Mouse (Mus musculus): ENCODE measurements around the gene Disp2. TPM values are rescaled to one million over a fixed set of nuclear protein-coding genes. Genes with fewer than 3 reads are reported as not detected.

Disp2 gene
- polyA plus RNA-seq, 1 experiment from 2014 or later: 0.89 TPM

DNA sequence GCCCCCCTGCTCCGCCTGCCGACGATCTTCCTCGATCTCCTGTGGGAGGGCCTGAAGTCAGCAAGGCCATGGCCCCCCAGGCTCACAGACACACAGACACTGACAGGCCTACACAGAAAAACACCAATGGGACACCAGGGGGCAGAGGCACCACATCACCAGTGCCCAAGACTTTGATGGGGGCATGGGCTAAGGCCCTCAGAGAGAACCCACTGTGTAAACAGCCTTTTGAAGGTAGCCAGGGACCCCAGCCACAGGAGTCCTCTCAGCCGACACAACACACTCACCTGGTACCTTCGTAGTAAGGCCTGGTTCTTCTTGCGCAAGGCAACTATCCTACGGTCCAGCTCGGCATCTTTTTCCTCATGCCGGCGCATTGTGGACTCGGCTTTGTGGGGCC, 18.2 kb upstream of the Disp2 start:
- peak overlapping the region; percentile 91 for H3K27ac ChIP-seq
- 82% methylated on average over 12 of the region's 12 CpGs for WGBS
- peak overlapping the region; percentile 52 for H3K4me2 ChIP-seq
- no peak overlapping the region for H3K4me3 ChIP-seq
- ATAC-seq (ENCODE audit: borderline replicate concordance, extremely low read depth, low FRiP score, low TSS enrichment): no peak
- H3K9me3 ChIP-seq: no peaks in the 10 kb centered on the region
- H3K9ac ChIP-seq: peak overlapping the region; percentile 24; the same call in 1 of the 2 replicates
- no peaks in the 10 kb centered on the region for H3K36me3 ChIP-seq
- H3K27me3 ChIP-seq: no peaks in the 10 kb centered on the region; the same call in 1 of the 2 replicates
- peaks cover 39% of the 10 kb centered on the region for H3K4me1 ChIP-seq

- no peaks in the 10 kb centered on the region for H3K36me3 ChIP-seq
- H3K4me3 ChIP-seq: peak within 1 kb of the TSS; percentile 21
- H3K9me3 ChIP-seq: no peaks in the 10 kb centered on the region
- WGBS: 6% methylated on average over 29 of the region's 29 CpGs
- H3K27me3 ChIP-seq: no peaks in the 10 kb centered on the region; the same call in 1 of the 2 replicates
- ATAC-seq (ENCODE audit: borderline replicate concordance, extremely low read depth, low FRiP score, low TSS enrichment): peak; percentile 85
- H3K27ac ChIP-seq: peak within 1 kb of the TSS; percentile 91
- H3K4me1 ChIP-seq: peaks cover 39% of the 10 kb centered on the region
- peak within 1 kb of the TSS; percentile 31 for H3K9ac ChIP-seq
- peak within 1 kb of the TSS; percentile 52 for H3K4me2 ChIP-seq
Observed at GRCm38 (mm10) chr2:118761906-118762783, 17.4 kb upstream of the Disp2 start, which contains the start of gene Ccdc9b. Ccdc9b (minus strand) TSS chr2:118762661.

DNA sequence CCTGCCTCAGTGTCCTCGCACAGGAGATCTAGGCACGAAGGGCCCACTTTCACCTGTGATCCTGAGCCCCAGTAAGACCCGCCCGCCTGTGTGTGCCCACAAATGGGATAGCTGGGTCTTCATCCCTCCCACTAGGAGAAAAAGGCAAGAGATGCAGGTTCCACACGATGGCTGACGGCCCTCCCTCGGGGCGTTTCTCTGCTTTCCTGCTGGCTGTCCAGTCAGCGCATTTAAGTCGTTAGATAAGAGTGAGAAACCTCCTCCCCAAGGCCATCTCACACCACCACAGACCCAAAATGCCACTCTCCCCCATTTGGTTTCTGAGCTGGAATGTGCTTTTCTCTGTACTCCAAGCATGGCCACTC, 16.8 kb upstream of the Disp2 start:
- Histone ChIP-seq H3K36me3 (no peaks in the 10 kb centered on the region), H3K27ac (peak overlapping the region; percentile 91), H3K4me1 (peaks cover 39% of the 10 kb centered on the region), H3K4me2 (peak overlapping the region; percentile 52), H3K9me3 (no peaks in the 10 kb centered on the region), H3K27me3 (no peaks in the 10 kb centered on the region; the same call in 1 of the 2 replicates), H3K4me3 (peak overlapping the region; percentile 21), H3K9ac (peak overlapping the region; percentile 31; the same call in 1 of the 2 replicates)
- ATAC-seq (ENCODE audit: borderline replicate concordance, extremely low read depth, low FRiP score, low TSS enrichment): no peak
- WGBS: 3% methylated on average over 10 of the region's 10 CpGs

DNA sequence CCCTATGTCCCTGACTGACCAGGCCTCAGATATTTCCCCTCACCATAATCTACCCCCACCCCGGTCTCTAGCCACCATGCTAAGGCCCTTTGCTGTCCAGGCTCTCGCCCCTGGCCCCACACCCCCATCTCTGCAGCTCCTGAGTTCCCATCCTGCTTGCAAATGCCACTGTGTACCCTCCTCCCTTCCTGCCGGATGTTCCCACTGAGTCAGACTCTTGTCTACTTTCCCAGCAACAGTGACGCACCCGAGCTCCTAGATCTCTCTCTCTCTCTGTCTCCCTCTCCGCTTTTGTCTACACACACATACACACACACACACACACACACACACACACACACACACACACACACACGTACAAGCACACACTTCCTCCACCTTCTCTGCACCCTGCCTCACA, 16.1 kb upstream of the Disp2 start:
- Histone ChIP-seq H3K4me3 (no peak overlapping the region), H3K4me2 (no peak overlapping the region), H3K27me3 (no peaks in the 10 kb centered on the region; the same call in 1 of the 2 replicates), H3K4me1 (peaks cover 39% of the 10 kb centered on the region), H3K36me3 (no peaks in the 10 kb centered on the region), H3K9me3 (no peaks in the 10 kb centered on the region), H3K27ac (peak overlapping the region; percentile 91), H3K9ac (no peak overlapping the region)
- no peak for ATAC-seq (ENCODE audit: borderline replicate concordance, extremely low read depth, low FRiP score, low TSS enrichment)
- WGBS: 58% methylated on average over 7 of the region's 7 CpGs

GRCm38 (mm10) chr2:118764094-118764831, 15.3 kb upstream of the Disp2 start:
- H3K36me3 ChIP-seq: no peaks in the 10 kb centered on the region
- H3K27ac ChIP-seq: peak overlapping the region; percentile 91; the same call in 1 of the 2 replicates
- WGBS: 19% methylated on average over 11 of the region's 11 CpGs
- H3K27me3 ChIP-seq: no peaks in the 10 kb centered on the region; the same call in 1 of the 2 replicates
- ATAC-seq (ENCODE audit: borderline replicate concordance, extremely low read depth, low FRiP score, low TSS enrichment): no peak
- H3K9ac ChIP-seq: no peak overlapping the region
- 0 out of 2 replicates have a peak overlapping the region, but pooled peaks have one; percentile 6 for H3K4me2 ChIP-seq
- no peak overlapping the region for H3K4me3 ChIP-seq
- no peaks in the 10 kb centered on the region for H3K9me3 ChIP-seq
- peaks cover 39% of the 10 kb centered on the region for H3K4me1 ChIP-seq

DNA sequence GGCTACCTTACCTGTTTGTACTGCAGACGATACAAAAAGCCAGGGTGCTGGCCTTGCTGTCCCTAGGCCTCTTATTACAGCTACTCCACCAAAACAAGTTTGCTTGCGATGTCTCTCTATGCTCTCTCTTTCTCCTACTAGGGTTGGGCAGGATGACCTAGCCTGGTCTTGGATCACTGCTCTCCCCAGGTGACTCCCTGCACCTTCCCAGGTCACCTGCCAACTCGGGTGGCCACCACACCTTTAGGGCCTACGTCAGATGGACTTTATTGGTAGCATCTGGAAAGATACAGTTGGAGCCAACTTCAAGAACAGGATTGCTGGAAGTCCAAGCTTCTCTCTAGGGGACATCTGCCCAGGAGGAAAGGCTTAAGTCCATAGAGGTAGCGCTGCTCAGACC, 14.6 kb upstream of the Disp2 start:
- Histone ChIP-seq H3K4me3 (no peak overlapping the region), H3K36me3 (no peaks in the 10 kb centered on the region), H3K27ac (no peak overlapping the region), H3K9ac (no peak overlapping the region), H3K9me3 (no peaks in the 10 kb centered on the region), H3K27me3 (no peaks in the 10 kb centered on the region; the same call in 1 of the 2 replicates), H3K4me1 (peaks cover 39% of the 10 kb centered on the region), H3K4me2 (no peak overlapping the region)
- ATAC-seq (ENCODE audit: borderline replicate concordance, extremely low read depth, low FRiP score, low TSS enrichment): no peak
- 84% methylated on average over 5 of the region's 5 CpGs for WGBS

DNA sequence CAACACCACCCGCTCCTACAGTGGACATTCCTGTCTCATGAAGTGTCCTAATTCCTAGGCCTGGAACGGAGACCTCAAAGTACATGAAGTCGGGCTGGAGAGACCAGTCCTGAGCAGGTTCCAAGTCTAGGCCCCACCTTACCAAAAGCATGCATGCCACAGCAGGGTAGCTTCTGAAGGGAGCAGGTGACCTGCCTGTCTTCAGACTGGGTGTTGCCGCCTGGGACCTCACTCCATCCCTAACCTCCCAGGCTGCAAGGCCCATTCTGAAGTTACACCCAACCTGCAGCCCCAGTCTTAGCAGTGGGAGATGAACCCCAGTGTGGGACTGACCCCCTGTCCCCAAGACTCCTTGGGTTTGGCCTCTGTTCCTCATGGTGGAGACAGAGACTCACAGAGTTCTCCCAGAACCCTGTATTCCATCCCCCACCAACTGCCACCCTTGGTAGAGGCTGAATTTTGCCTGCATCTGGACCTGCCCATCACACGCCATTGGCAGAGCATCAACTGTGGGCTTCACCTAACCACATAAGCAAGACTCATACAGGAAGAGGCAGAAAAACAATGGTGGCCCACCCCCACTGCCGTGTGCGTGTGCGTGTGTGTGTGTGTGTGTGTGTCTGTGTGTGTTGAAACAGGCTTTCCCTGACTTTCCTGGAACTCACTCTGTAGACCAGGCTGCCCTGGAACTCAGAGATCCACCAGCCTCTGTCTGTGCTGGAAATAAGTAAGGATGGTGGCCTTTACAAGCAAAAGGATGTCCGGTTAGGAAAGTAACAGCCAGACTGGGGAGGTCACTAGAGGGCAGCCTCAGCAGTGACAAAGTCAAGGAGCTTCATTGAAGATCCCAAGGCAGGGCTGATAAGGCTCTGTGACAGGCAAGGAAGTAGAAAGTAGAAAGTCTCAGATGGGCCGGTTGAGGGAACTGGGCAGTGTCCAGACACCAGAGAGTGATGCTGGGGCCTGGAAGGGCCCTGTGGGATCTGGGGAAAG, 13.2 kb upstream of the Disp2 start:
- H3K9me3 ChIP-seq: no peaks in the 10 kb centered on the region
- no peak overlapping the region for H3K4me3 ChIP-seq
- peaks cover 30% of the 10 kb centered on the region for H3K4me1 ChIP-seq
- no peaks in the 10 kb centered on the region for H3K36me3 ChIP-seq
- no peak for ATAC-seq (ENCODE audit: borderline replicate concordance, extremely low read depth, low FRiP score, low TSS enrichment)
- no peak overlapping the region for H3K9ac ChIP-seq
- no peak overlapping the region for H3K4me2 ChIP-seq
- no peaks in the 10 kb centered on the region; the same call in 1 of the 2 replicates for H3K27me3 ChIP-seq
- 60% methylated on average over 10 of the region's 10 CpGs for WGBS
- H3K27ac ChIP-seq: no peak overlapping the region

DNA sequence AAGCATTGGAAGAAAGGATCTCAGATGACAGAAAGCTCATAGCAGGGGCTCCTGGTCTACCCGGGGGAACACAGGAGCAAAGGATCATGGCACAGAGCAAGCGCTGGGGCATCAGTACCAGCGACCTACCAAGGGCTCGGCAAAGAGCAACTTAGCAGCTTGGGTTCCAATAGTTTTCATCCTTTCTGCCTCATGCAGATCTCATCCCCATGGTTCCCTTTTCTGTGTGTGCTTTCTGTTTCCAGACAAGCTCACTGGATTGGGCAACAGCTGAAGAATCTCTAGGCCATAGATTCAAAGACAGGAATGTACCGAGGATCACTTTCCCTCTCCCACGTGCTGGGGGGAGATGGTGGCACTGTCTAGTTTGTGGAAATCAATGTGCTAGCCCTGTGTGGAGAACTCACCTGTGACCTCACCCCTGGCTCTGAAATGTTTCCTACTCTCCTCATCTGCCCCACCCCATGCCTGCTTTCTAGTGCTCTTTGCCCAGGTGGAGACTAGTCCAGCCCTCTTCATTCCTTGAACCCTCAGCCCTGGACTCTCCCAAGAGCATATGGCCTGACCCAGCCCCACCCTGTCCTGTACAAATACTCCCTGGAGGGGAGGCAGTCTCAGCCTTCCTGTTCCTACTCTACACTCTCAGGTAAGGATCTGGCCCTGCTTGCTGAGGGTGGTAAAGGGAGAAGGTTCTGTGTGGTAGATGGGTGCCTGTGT, 7.2 kb upstream of the Disp2 start, which contains the start of gene Phgr1:
Gene Phgr1, plus strand, starts transcription at position 612 of the 717 bp plus-strand sequence.
- Histone ChIP-seq H3K4me1 (peaks cover 18% of the 10 kb centered on the region), H3K4me2 (no peak within 1 kb of the TSS), H3K9ac (no peak within 1 kb of the TSS), H3K36me3 (no peaks in the 10 kb centered on the region), H3K4me3 (no peak within 1 kb of the TSS), H3K9me3 (no peaks in the 10 kb centered on the region), H3K27me3 (no peaks in the 10 kb centered on the region), H3K27ac (no peak within 1 kb of the TSS)
- no peak; the same call in 1 of the 2 replicates for ATAC-seq (ENCODE audit: borderline replicate concordance, extremely low read depth, low FRiP score, low TSS enrichment)
- 70% methylated on average over 6 of the region's 6 CpGs for WGBS

- 59% methylated on average over 2 of the region's 2 CpGs for WGBS
Observed at GRCm38 (mm10) chr2:118774536-118774935, 5.0 kb upstream of the Disp2 start.

DNA sequence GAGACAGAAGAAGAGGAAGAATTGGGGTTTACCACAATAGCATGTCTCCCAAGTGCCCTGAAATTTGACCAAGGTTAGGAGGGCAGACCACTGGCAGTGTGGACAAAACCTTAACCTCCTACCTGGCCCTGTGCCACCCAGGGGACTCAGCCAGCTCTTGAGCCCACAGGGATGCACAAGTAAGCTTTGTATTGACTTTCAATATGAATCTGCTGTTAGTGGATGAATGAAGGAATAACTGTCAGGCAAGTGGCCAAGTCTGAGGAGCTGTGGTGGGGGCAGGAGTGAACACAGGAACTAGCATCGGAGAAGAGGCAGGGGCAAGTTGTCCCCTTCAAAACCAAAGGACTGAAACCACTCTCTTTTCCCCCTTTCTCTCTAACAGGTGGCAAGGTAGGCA, 4.1 kb upstream of the Disp2 start:
- 23% methylated on average over 1 of the region's 1 CpGs for WGBS
- no peak for ATAC-seq (ENCODE audit: borderline replicate concordance, extremely low read depth, low FRiP score, low TSS enrichment)
- Histone ChIP-seq H3K4me2 (no peak overlapping the region), H3K9me3 (no peaks in the 10 kb centered on the region), H3K27me3 (peaks cover 5% of the 10 kb centered on the region), H3K4me3 (no peak overlapping the region), H3K9ac (no peak overlapping the region), H3K27ac (peak overlapping the region; percentile 69), H3K4me1 (peaks cover 30% of the 10 kb centered on the region), H3K36me3 (no peaks in the 10 kb centered on the region)

More at GRCm38 (mm10) chr2:118774536-118774935, 5.0 kb upstream of the Disp2 start:
- no peak overlapping the region for H3K4me2 ChIP-seq
- no peak overlapping the region for H3K4me3 ChIP-seq
- no peak for ATAC-seq (ENCODE audit: borderline replicate concordance, extremely low read depth, low FRiP score, low TSS enrichment)
- H3K36me3 ChIP-seq: no peaks in the 10 kb centered on the region
- no peaks in the 10 kb centered on the region for H3K27me3 ChIP-seq
- no peak overlapping the region for H3K27ac ChIP-seq
- peaks cover 25% of the 10 kb centered on the region for H3K4me1 ChIP-seq
- H3K9ac ChIP-seq: no peak overlapping the region
- H3K9me3 ChIP-seq: no peaks in the 10 kb centered on the region
